Mouse (Mus musculus) liver, embryonic 14.5 days (tissue): Measurements from ENCODE around the gene Ngdn.
A peak's percentile ranks its signal among the peaks of the same experiment; 100 is the strongest.

Experiments
- CTCF ChIP-seq: IDR thresholded peaks from 2 replicates; pipeline ENCODE4 v1.5.1; 2016; ENCODE audit warnings: antibody characterized with exemption, low read depth, control low read depth
- EP300 ChIP-seq: IDR thresholded peaks from 2 replicates; pipeline ENCODE4 v1.6.1; 2016; ENCODE audit warnings: antibody characterized with exemption, low read depth

GRCm38 (mm10) chr14:55062626-55063025, 47.4 kb downstream of the Ngdn start:
- TF ChIP-seq CTCF (peak; percentile 69), EP300 (peak; percentile 59; the same call in 1 of the 2 replicates)
